Mouse (Mus musculus): ENCODE measurements around the gene Prkg2. TPM values are rescaled to one million over a fixed set of nuclear protein-coding genes. Genes with fewer than 3 reads are reported as not detected.

Gene Prkg2
- polyA plus RNA-seq, 1 experiment from 2014 or later: 5.9 TPM

- Histone ChIP-seq H3K27ac (no peak overlapping the region), H3K4me2 (replicated peaks) (no peak overlapping the region), H3K36me3 (no peaks in the 10 kb centered on the region), H3K9me3 (no peaks in the 10 kb centered on the region), H3K9ac (no peak overlapping the region), H3K4me1 (no peaks in the 10 kb centered on the region), H3K4me3 (no peak overlapping the region), H3K27me3 (no peaks in the 10 kb centered on the region)
- ATAC-seq (ENCODE audit: insufficient number of reproducible peaks, insufficient read depth, low FRiP score, low TSS enrichment): no peak
- 83% methylated on average over 9 of the region's 9 CpGs for WGBS
These were observed 70.5 kb downstream of the Prkg2 start for GRCm38 (mm10) chr5:98966679-98967078.

DNA sequence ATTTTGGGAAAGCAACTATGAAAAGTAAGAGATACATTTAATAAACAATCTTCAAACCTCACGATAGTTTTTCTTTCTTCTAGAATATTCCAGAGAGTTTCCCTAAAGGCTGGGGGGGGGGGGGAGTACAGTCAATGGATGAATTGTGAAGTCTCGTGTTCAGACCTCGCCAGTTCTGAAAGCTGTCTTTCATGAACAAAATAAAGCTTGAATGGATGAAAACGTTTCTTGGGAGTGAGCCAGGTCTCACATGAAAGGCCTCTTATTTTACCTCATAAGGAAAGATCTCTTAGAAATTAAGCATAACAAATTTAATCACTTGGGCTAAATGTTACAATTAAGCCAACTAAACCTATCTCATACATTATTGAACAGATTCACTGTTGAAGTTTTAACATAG is 72.0 kb downstream of the Prkg2 start:
- WGBS: 34% methylated on average over 4 of the region's 4 CpGs
- Histone ChIP-seq H3K4me3 (no peak overlapping the region), H3K36me3 (no peaks in the 10 kb centered on the region), H3K4me2 (replicated peaks) (no peak overlapping the region), H3K9me3 (no peaks in the 10 kb centered on the region), H3K4me1 (no peaks in the 10 kb centered on the region), H3K27me3 (no peaks in the 10 kb centered on the region), H3K27ac (no peak overlapping the region), H3K9ac (no peak overlapping the region)
- ATAC-seq (ENCODE audit: insufficient number of reproducible peaks, insufficient read depth, low FRiP score, low TSS enrichment): no peak

- no peaks in the 10 kb centered on the region for H3K27me3 ChIP-seq
- H3K9me3 ChIP-seq: no peaks in the 10 kb centered on the region
- H3K27ac ChIP-seq: 0 out of 2 replicates have a peak overlapping the region, but pooled peaks have one; percentile 23
- no peak overlapping the region for H3K9ac ChIP-seq
- H3K4me2 ChIP-seq (replicated peaks): no peak overlapping the region
- WGBS: 80% methylated on average over 6 of the region's 6 CpGs
- H3K36me3 ChIP-seq: no peaks in the 10 kb centered on the region
- no peak for ATAC-seq (ENCODE audit: insufficient number of reproducible peaks, insufficient read depth, low FRiP score, low TSS enrichment)
- no peaks in the 10 kb centered on the region for H3K4me1 ChIP-seq
- H3K4me3 ChIP-seq: no peak overlapping the region
These were observed 72.8 kb downstream of the Prkg2 start for GRCm38 (mm10) chr5:98964367-98964766.

- ATAC-seq (ENCODE audit: insufficient number of reproducible peaks, insufficient read depth, low FRiP score, low TSS enrichment): no peak
These were observed 74.7 kb downstream of the Prkg2 start for GRCm38 (mm10) chr5:98962472-98962871.

GRCm38 (mm10) chr5:98955576-98955975 is 81.6 kb downstream of the Prkg2 start:
- WGBS: 45% methylated on average over 3 of the region's 3 CpGs

More at GRCm38 (mm10) chr5:98962472-98962871, 74.7 kb downstream of the Prkg2 start:
- no peaks in the 10 kb centered on the region for H3K4me1 ChIP-seq
- no peak overlapping the region for H3K4me3 ChIP-seq
- no peak overlapping the region for H3K4me2 ChIP-seq (replicated peaks)
- whole genome bisulfite sequencing: 77% methylated on average over 2 of the region's 2 CpGs
- H3K27me3 ChIP-seq: no peaks in the 10 kb centered on the region
- no peak overlapping the region for H3K9ac ChIP-seq
- H3K36me3 ChIP-seq: no peaks in the 10 kb centered on the region
- H3K9me3 ChIP-seq: no peaks in the 10 kb centered on the region
- H3K27ac ChIP-seq: no peak overlapping the region

GRCm38 (mm10) chr5:98953386-98953785 is 83.8 kb downstream of the Prkg2 start:
- H3K4me3 ChIP-seq: no peak overlapping the region
- no peaks in the 10 kb centered on the region for H3K27me3 ChIP-seq
- H3K36me3 ChIP-seq: no peaks in the 10 kb centered on the region
- H3K9me3 ChIP-seq: no peaks in the 10 kb centered on the region
- no peak for ATAC-seq (ENCODE audit: insufficient number of reproducible peaks, insufficient read depth, low FRiP score, low TSS enrichment)
- H3K9ac ChIP-seq: no peak overlapping the region
- H3K27ac ChIP-seq: no peak overlapping the region
- no peak overlapping the region for H3K4me2 ChIP-seq (replicated peaks)
- WGBS: 58% methylated on average over 1 of the region's 1 CpGs
- no peaks in the 10 kb centered on the region for H3K4me1 ChIP-seq

More at GRCm38 (mm10) chr5:98955576-98955975, 81.6 kb downstream of the Prkg2 start:
- ATAC-seq (ENCODE audit: insufficient number of reproducible peaks, insufficient read depth, low FRiP score, low TSS enrichment): no peak
- Histone ChIP-seq H3K27me3 (no peaks in the 10 kb centered on the region), H3K9me3 (no peaks in the 10 kb centered on the region), H3K4me3 (no peak overlapping the region), H3K36me3 (no peaks in the 10 kb centered on the region), H3K4me2 (replicated peaks) (no peak overlapping the region), H3K4me1 (no peaks in the 10 kb centered on the region), H3K27ac (no peak overlapping the region), H3K9ac (no peak overlapping the region)

DNA sequence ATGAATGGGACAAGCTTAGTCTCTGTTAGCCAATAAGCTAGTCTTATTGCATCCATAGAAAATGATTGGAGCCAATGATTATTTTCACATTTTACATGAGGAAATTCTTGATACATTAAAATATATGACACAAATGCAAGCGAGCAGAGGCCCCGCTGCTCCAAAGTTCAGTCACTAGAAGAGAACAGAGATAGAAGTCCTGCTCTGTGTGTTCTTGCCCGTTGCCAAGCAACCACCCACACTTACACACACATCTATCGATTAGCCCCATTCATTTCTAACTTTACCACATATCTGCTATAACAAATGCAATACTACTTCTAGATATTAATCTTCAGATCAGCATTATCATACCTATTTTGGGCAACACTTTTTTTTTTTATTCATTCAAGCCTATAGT is 85.6 kb downstream of the Prkg2 start:
- Histone ChIP-seq H3K27ac (no peak overlapping the region), H3K4me2 (replicated peaks) (no peak overlapping the region), H3K36me3 (no peaks in the 10 kb centered on the region), H3K9me3 (no peaks in the 10 kb centered on the region), H3K4me3 (no peak overlapping the region), H3K4me1 (no peaks in the 10 kb centered on the region), H3K27me3 (no peaks in the 10 kb centered on the region), H3K9ac (no peak overlapping the region)
- no peak for ATAC-seq (ENCODE audit: insufficient number of reproducible peaks, insufficient read depth, low FRiP score, low TSS enrichment)
- 91% methylated on average over 4 of the region's 4 CpGs for WGBS

DNA sequence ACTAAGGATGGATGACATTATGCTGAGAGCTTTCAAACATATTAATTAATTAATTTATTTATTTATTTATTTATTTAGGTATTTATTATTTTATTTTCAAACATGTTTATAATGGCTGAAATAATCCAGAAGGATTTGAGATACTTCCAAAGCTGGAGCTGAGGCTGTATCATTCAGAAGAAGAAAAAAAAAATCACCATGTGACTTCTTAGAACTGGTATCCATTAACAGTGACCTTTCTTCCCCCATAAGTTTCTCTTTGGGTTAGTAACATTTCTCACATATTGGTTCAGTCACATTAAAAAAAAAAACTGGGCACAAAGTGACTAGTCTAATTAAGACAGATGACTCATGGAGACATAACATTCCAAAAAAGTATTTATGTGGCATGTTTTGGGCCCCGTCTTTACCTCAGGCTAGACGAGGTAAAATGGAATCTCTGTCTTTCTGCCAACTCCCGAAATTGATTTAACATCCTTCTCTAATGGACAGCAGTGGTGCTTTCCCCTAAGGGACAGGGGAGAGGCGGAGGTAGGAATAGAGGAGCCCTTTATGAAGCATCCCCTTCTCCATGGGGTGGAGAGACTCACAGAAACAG is 86.6 kb downstream of the Prkg2 start:
- ATAC-seq (ENCODE audit: insufficient number of reproducible peaks, insufficient read depth, low FRiP score, low TSS enrichment): 0 out of 2 replicates have a peak, but pooled peaks have one; percentile 35
- H3K9me3 ChIP-seq: no peaks in the 10 kb centered on the region
- WGBS: 36% methylated on average over 4 of the region's 4 CpGs
- H3K27ac ChIP-seq: no peak overlapping the region
- no peaks in the 10 kb centered on the region for H3K27me3 ChIP-seq
- no peaks in the 10 kb centered on the region for H3K36me3 ChIP-seq
- no peak overlapping the region for H3K4me2 ChIP-seq (replicated peaks)
- H3K4me3 ChIP-seq: no peak overlapping the region
- H3K4me1 ChIP-seq: no peaks in the 10 kb centered on the region
- H3K9ac ChIP-seq: no peak overlapping the region

DNA sequence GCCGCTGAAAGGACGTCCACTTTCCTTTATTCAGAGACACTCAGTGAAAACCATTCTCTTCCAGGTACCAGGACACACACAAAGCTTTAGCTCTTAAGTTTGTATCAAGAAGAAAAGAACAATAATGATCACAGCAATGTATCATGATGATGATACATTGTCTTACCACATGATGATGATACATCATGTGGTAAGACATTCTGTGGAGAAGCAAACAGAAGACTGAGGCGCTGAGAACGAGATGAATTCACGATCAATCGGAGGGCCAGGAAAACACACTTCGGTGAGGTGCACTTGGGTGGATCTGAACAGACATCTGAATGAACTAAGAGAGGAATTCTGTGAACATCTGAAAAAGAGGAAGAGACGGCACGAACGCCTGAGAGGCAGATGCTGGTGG is 87.4 kb downstream of the Prkg2 start:
- Histone ChIP-seq H3K4me2 (replicated peaks) (no peak overlapping the region), H3K9ac (no peak overlapping the region), H3K9me3 (no peaks in the 10 kb centered on the region), H3K4me1 (no peaks in the 10 kb centered on the region), H3K4me3 (no peak overlapping the region), H3K27ac (no peak overlapping the region), H3K36me3 (no peaks in the 10 kb centered on the region), H3K27me3 (no peaks in the 10 kb centered on the region)
- ATAC-seq (ENCODE audit: insufficient number of reproducible peaks, insufficient read depth, low FRiP score, low TSS enrichment): no peak
- WGBS: 82% methylated on average over 10 of the region's 10 CpGs

GRCm38 (mm10) chr5:98946656-98947055 is 90.5 kb downstream of the Prkg2 start:
- no peak overlapping the region for H3K9ac ChIP-seq
- no peaks in the 10 kb centered on the region for H3K27me3 ChIP-seq
- H3K27ac ChIP-seq: no peak overlapping the region
- no peak overlapping the region for H3K4me2 ChIP-seq (replicated peaks)
- WGBS: 97% methylated on average over 20 of the region's 20 CpGs
- H3K36me3 ChIP-seq: no peaks in the 10 kb centered on the region
- no peaks in the 10 kb centered on the region for H3K9me3 ChIP-seq
- no peak for ATAC-seq (ENCODE audit: insufficient number of reproducible peaks, insufficient read depth, low FRiP score, low TSS enrichment)
- H3K4me3 ChIP-seq: no peak overlapping the region
- no peaks in the 10 kb centered on the region for H3K4me1 ChIP-seq

- WGBS: 78% methylated on average over 4 of the region's 4 CpGs
- Histone ChIP-seq H3K9me3 (no peaks in the 10 kb centered on the region), H3K27ac (no peak overlapping the region), H3K4me3 (no peak overlapping the region), H3K4me2 (replicated peaks) (no peak overlapping the region), H3K36me3 (no peaks in the 10 kb centered on the region), H3K9ac (no peak overlapping the region), H3K4me1 (no peaks in the 10 kb centered on the region), H3K27me3 (no peaks in the 10 kb centered on the region)
- no peak for ATAC-seq (ENCODE audit: insufficient number of reproducible peaks, insufficient read depth, low FRiP score, low TSS enrichment)
These were observed 91.0 kb downstream of the Prkg2 start for GRCm38 (mm10) chr5:98946117-98946620.

GRCm38 (mm10) chr5:98943776-98944175 is 93.4 kb downstream of the Prkg2 start:
- Histone ChIP-seq H3K9ac (no peak overlapping the region), H3K27ac (no peak overlapping the region), H3K36me3 (no peaks in the 10 kb centered on the region), H3K4me3 (no peak overlapping the region), H3K4me2 (replicated peaks) (no peak overlapping the region), H3K27me3 (no peaks in the 10 kb centered on the region), H3K9me3 (no peaks in the 10 kb centered on the region), H3K4me1 (no peaks in the 10 kb centered on the region)
- no peak for ATAC-seq (ENCODE audit: insufficient number of reproducible peaks, insufficient read depth, low FRiP score, low TSS enrichment)
- WGBS: 57% methylated on average over 6 of the region's 6 CpGs

Data from embryonic facial prominence, embryonic 12.5 days (tissue).